In the genomic region with DNA sequence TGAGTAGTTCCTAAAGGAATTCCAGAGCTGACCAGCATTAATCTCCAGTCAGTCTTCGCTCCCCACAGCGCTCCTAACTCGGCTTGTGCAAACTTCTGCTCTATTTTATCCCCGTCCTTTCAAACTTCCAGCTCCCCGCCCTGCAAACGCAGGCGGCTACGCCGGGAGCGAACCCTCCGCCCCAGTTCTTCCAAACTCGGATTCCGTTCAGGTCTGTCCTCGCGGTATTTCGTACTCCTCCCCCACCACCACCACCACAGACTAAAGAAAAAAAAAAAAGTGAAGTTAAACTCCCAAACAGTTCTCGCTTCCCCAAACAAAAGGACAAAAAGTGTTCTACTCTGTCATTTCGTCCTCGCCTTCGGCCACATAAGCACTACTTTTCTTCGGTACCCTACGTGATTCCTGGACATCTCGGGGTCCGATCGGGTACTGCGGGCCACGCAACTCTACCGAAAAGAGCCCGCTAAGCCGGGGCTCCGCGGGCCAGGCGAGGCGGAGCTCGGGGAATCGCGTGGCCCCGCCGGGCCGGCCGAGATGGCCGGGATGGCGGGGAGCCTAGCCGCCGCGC, we compare ENCODE assay signal across 1 mouse cellular context.
TF ChIP-seq lines count a peak whose summit lies in the region.

No protein-coding gene starts in this region.

TF ChIP-seq in CH12.LX, 34 proteins besides CTCF, POLR2A, EP300 and RAD21 (continued from another document):
- peak; percentile 85; the same call in 1 of the 2 replicates for TF ChIP-seq UBTF (IDR thresholded peaks at IDR 0.05; ENCODE audit: low read depth, low read length)
- peak; percentile 98 for TF ChIP-seq ZNF384 (IDR thresholded peaks at IDR 0.05; ENCODE audit: low read depth, low read length)
- no peak for TF ChIP-seq JUN (IDR thresholded peaks at IDR 0.05; ENCODE audit: insufficient read depth, low read depth, low read length)
- TF ChIP-seq PAX5 (IDR thresholded peaks at IDR 0.05; ENCODE audit: low read length): no peak
